Mouse (Mus musculus) gastrocnemius, adult 2 months (tissue): Measurements from ENCODE around the gene Phactr1. TPM values are rescaled to one million over a fixed set of nuclear protein-coding genes. Genes with fewer than 3 reads are reported as not detected.
A peak's percentile ranks its signal among the peaks of the same experiment; 100 is the strongest.

Experiments
- DNase-seq: peaks from one replicate; pipeline ENCODE4 v3.0.0; 2022
- H3K27ac ChIP-seq: fragments of 200-600 bp; 2 replicates; pipeline ENCODE4 v1.8.1; 2022; ENCODE audit warnings: mild to moderate bottlenecking
- H3K4me3 ChIP-seq: fragments of 200-600 bp; 2 replicates; pipeline ENCODE4 v1.8.1; 2022; ENCODE audit warnings: mild to moderate bottlenecking, moderate library complexity
- CTCF ChIP-seq: fragments of 200-600 bp; IDR thresholded peaks from 2 replicates; pipeline ENCODE4 v1.8.1; 2022; ENCODE audit warnings: antibody characterized with exemption, mild to moderate bottlenecking, moderate library complexity
- intact Hi-C: fragments of 180-260 bp; cut with DNase I; formaldehyde crosslinking; loops from one replicate; pipeline ENCODE4 v1.15.1; 2025
- total RNA-seq, 2 experiments: library from RNA; stranded (reverse); gene quantifications; 2 replicates each; pipeline ENCODE4 v1.2.3; 2021

Gene Phactr1
- total RNA-seq, 2 experiments from 2014 or later, result 1.5 to 2.1 TPM

DNA sequence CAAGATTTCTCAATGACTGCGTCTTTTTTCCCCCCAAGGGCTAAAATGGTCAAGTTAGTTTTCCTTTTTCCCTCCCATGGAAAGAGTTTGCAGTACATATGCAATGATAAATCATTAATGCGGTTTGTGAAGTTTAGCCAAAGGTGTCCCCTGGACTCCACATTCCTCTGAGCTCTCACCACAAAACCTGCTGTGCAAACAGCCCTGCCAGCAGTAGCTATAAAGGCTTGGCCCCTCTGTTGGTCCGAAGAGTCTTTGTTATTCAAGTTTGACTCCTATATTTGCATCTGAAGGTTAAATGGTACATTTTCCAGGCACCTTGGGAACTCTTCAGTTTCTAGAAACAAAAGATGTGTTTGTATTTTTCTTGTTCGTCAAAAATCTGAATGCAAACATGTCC is 39.7 kb downstream of the Phactr1 start:
- no peak overlapping the region for H3K4me3 ChIP-seq
- no peak for DNase-seq
- no peak for TF ChIP-seq CTCF
- intact Hi-C loops, result no loop called here
- no peak overlapping the region for H3K27ac ChIP-seq

DNA sequence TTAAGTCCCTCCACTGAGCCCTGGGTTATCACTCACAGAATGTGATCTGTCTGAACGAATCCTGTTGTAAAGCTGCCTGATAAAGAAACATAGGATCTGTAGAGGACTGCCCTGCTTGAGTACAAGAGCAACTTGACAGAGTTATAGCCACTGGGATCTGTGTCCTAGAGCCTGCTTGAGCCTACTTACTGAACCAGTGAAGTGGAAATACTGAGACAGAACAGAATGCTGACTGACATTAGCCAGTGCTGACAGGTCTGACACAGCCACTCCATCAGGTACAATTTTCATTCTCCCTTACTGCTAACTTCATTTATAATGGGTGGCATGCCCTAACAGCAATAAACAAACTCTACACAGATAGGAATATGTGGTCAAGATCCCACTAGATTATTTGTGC is 40.2 kb downstream of the Phactr1 start:
- no peak for TF ChIP-seq CTCF
- intact Hi-C loops, result no loop called here
- Histone ChIP-seq H3K4me3 (no peak overlapping the region), H3K27ac (no peak overlapping the region)
- no peak for DNase-seq

DNA sequence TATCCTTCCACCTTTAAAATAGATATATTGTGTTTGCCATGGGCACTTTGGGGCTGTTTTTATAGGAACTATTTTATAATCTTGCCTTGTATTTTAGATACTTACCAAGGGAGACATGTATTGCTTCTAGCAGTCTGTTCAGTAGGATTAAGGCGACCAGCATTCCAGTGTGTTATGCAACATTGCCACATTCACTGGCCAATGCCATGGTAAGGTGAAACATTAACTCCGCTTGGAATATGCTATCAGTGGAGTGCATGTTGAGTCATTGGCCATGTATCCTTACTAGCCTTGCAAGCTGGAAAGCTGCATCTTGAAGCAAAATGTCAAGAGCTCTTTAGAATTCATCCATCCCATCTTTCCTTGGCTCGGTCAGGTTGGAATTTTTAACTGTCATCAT is 43.6 kb downstream of the Phactr1 start:
- intact Hi-C loops, result no loop called here
- H3K27ac ChIP-seq, result no peak overlapping the region
- H3K4me3 ChIP-seq, result no peak overlapping the region
- DNase-seq, result no peak
- TF ChIP-seq CTCF, result no peak

DNA sequence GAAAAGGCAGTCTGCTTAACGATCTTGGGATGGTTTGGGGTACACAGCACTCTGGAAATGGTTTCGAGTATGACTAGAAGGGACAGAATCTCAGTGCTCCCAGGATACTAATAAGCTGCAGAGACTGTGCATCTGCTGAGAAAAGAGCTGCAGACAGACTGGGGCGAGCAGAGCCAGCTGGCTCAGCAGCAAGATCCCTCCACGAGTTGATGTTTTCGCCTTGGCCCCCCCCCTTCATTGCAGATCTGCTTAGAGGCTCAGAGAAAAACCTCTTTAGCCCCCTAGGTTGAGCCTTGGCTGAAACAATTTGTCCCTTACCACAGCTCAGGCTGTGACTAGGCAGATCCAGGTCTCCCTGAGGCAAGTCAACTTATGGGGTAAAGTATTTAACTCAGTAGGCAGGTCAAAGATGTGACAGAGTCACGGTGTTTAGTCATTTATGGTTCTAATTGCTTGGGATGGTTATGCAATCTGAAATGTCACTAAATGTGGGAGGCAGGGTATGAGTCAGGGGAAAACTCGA is 45.3 kb downstream of the Phactr1 start:
- DNase-seq, result peak; percentile 20
- no peak for TF ChIP-seq CTCF
- intact Hi-C loops, result no loop called here
- no peak overlapping the region for H3K4me3 ChIP-seq
- H3K27ac ChIP-seq, result no peak overlapping the region

DNA sequence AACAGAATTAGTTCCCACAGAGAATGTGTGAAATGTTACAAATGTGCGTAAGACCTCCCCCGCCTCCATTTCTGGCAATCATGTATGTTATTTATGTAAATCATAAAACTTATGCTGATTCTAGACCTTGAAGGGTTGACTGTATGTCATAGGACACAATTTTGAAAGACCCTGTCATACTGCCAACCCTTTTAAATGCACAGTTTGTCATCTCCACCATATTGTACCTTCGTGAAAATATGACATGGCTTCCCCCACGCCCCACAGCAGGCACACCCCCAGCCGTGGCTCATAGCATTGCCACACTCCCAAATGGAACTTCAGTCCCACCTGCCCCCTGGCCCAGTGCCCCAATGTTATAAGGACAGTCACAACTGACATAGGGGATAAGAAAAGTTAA is 57.1 kb downstream of the Phactr1 start:
- no peak for DNase-seq
- no peak for TF ChIP-seq CTCF
- intact Hi-C loops, result no loop called here
- H3K27ac ChIP-seq, result no peak overlapping the region
- no peak overlapping the region for H3K4me3 ChIP-seq

DNA sequence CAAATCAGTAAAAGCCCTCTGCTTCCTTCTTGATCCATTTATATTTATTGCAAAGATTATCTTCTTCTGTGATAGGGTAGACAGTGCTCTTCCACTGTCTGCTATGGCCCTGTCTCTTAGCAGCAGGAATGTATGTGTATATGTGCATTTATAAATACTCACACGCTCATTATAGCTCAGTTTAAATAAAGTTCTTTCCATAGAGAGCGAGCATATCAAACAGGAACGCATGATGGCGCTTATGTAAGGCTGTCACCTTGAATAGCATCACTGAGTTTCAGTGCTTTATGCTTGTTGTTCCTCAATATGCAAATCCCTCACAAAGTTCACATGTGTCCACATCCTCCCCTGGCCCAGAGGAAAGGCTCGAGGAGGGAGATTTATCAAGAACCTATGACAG is 57.7 kb downstream of the Phactr1 start:
- Histone ChIP-seq H3K27ac (no peak overlapping the region), H3K4me3 (no peak overlapping the region)
- no peak for DNase-seq
- TF ChIP-seq CTCF, result no peak
- intact Hi-C loops, result no loop called here

DNA sequence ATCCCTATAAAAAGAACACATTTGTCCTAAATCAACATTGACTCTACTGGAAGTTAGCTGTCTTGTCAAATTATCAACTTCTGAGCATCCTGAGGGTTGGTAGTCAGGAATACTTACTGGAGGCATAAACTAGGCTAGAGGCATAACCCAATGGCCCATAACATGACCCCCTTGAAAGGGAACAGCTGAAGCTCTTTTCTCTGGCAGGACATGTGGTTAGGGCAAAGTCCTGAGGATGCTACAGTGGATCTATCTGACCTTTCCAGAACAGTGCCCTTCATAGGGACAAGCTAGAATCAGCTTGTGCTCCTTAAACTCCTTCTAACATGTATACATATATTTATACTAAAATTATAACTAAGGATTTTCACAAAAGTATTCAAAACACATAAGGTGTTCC is 61.8 kb downstream of the Phactr1 start:
- H3K27ac ChIP-seq, result no peak overlapping the region
- DNase-seq, result no peak
- no peak overlapping the region for H3K4me3 ChIP-seq
- intact Hi-C loops, result no loop called here
- TF ChIP-seq CTCF, result no peak

DNA sequence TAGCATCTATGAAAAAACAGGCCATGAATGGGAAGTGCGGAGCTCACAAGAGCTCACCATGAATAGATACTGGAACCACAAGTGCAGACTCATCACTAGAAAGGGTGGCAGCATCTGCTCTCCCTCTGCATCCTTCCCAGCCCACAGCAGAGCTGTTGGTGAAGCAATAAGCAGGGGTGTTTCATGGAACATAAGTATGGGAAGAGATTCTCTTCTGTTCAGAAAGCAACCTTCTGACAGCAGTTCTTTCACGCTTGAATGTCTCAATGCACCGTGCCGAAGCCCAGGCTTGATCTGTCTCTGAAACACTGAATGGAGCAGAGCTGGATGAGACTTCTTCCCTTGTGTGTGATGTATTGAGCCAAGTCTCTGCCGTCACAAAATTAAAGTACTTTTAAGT is 64.0 kb downstream of the Phactr1 start:
- intact Hi-C loops, result no loop called here
- DNase-seq, result no peak
- TF ChIP-seq CTCF, result no peak
- H3K27ac ChIP-seq, result no peak overlapping the region
- no peak overlapping the region for H3K4me3 ChIP-seq

DNA sequence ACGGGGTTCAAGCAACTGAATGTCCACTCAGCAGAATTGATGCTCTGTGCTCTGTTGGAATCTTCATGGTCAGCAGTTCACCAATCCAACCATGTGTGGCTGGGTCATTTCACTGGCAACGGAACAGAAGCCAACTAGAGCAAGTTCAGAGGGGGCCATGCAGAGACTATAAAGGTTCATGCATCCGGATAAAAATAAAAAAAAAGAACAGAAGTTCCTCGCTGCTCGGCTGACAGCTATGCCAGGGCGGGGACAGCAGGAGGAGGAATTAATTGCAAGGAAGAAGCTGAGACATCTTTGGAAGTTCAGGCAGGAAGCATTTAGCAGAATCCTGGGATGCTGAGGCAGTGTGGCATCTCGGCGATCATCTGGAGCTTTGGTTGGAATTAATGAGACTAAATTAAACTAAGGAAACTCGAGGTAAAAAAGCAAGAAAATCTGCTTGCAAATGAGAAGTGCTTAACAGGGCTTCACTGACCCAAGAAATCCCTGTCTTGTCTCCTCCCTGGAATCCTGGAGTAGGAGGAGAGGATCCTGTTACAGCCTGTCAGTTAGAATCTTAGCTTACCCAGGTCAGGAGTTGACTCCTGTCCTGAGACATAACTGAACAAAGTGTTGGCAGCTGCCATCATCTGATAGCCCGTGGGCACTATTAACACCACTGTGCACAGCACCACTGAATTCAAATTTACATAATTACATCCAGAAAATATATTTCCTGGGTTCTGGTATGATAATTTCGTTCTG is 77.4 kb downstream of the Phactr1 start:
- intact Hi-C loops, result no loop called here
- H3K4me3 ChIP-seq, result no peak overlapping the region
- no peak overlapping the region for H3K27ac ChIP-seq
- DNase-seq, result no peak
- TF ChIP-seq CTCF, result no peak

DNA sequence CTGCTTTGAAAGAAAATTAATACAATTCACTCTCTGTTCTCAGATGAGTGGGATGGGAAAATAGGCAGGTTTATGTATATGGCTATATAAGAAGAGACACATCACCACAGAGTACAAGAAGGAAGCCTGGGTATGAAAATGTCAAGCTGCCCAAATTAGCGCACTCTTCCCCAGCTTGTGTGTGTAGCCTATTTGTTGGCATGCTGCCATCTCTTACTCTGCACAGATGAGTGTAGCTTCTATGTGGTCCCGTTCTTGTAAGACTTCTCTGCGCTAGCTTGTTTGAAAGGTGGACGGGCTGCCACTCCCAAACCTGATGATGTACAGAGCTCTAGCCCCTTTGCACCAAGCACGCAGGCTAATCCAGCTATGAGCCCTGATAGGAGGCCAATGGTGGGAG is 78.7 kb downstream of the Phactr1 start:
- intact Hi-C loops, result no loop called here
- H3K27ac ChIP-seq, result no peak overlapping the region
- no peak overlapping the region for H3K4me3 ChIP-seq
- TF ChIP-seq CTCF, result no peak
- no peak for DNase-seq

DNA sequence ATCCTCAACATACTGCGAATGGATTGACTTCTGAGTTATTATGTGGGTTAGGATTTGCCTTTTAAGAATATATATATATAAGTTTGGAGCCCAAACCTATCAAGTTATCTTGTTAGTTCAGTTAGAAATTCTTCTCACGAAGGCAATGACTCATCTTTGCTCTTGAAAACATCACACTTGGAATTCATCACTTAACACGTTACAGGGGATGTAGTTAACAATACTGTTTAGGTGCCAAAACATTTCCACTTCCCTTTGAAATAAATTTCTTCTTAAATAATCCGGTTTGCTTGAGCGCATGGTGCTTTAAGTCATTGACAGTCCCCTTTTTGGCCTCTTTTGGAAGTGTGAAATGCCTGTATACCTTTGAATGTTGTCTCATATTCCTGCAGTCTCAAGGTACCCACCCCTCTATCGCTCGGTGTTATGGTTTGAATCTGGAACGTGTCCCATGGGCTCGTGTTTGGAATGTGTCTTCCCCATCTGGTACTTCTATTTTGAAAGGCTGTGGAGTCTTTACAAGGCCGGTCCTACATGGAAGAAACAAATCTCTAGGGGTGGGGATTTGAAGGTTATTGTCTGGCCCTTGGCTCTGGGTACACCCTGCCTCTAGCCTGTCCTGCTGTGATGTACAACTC is 80.6 kb downstream of the Phactr1 start:
- no peak overlapping the region for H3K27ac ChIP-seq
- no peak for TF ChIP-seq CTCF
- no peak for DNase-seq
- no peak overlapping the region for H3K4me3 ChIP-seq
- intact Hi-C loops, result no loop called here

DNA sequence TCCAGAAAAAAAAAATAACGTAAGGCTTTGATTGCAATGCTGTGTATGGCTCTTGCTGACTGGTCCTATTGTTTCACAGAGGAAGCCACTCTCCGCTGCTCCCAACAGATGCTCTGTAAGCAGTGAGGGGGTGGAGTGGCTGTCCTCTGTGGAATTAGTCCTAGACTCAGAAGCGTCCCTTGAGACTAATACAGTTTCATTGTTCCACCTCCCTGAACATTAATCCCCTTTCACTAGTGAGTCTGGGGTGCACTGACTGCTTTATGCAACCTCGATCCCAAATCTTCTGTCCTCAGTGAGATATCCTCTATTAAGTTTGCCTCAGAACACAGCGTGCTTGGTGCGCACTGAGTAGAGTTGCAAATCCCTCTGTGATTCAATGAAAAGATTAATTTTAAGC is 91.9 kb downstream of the Phactr1 start:
- intact Hi-C loops, result no loop called here

DNA sequence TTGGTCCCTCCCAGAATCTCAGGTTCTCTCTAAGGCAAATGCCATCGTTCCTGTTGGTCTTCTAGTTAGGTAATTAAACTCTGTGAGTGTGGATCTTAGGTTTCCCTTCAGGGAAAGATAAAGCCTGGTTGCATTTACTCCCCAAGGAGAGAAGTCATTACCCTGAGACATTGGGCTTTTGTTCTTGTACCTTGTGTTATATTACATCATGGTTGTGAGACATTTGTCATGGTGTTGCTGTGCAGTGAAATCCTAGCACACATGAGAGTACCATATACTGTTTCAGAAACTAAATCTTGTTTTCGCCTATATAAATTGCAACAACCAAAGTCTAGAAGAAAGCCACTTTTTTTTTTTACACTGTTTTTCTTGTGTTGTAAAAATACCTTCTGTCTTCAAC is 93.6 kb downstream of the Phactr1 start:
- intact Hi-C loops, result no loop called here
- Histone ChIP-seq H3K4me3 (no peak overlapping the region), H3K27ac (no peak overlapping the region)
- no peak for DNase-seq
- no peak for TF ChIP-seq CTCF

More for the DNA sequence above, 91.9 kb downstream of the Phactr1 start:
- no peak for DNase-seq
- no peak for TF ChIP-seq CTCF
- H3K4me3 ChIP-seq, result no peak overlapping the region
- H3K27ac ChIP-seq, result no peak overlapping the region

DNA sequence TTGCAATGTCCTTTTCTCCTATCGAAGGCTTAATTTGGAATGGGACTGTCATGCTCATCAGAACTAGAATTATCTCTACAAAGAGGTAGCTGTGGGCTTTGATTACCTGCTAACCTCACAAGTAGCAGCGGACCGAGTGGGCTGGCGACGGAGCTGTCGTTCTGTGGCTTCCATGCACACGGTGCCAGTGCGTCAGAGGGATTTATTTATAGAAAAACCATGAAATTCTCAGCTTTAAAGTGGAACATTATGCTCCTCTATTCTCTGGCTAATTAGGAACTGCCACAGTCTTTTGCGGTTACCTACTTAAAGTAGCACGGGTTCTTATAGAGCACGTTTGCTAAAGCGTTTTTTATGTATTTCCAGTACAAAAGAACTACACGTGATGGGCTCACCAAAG is 101.7 kb downstream of the Phactr1 start:
- intact Hi-C loops, result no loop called here
- no peak overlapping the region for H3K4me3 ChIP-seq
- DNase-seq, result no peak
- H3K27ac ChIP-seq, result no peak overlapping the region
- TF ChIP-seq CTCF, result no peak
